Mouse (Mus musculus): ENCODE results near the gene Rgs10. TPM values are rescaled to one million over a fixed set of nuclear protein-coding genes. Genes with fewer than 3 reads are reported as not detected.

Gene Rgs10
- polyA plus RNA-seq, 1 experiment from 2014 or later: 12.7 TPM

- Histone ChIP-seq H3K4me2 (ENCODE audit: low read depth) (no peak overlapping the region), H3K27me3 (ENCODE audit: control insufficient read depth, insufficient read depth, low read length) (no peaks in the 10 kb centered on the region), H3K9ac (ENCODE audit: low read length) (no peak overlapping the region), H3K36me3 (ENCODE audit: control insufficient read depth, insufficient read depth, low read length) (no peaks in the 10 kb centered on the region), H3K9me3 (ENCODE audit: control insufficient read depth, low read length) (no peaks in the 10 kb centered on the region), H3K4me1 (ENCODE audit: control insufficient read depth, insufficient read depth, low read length) (no peaks in the 10 kb centered on the region), H3K4me3 (ENCODE audit: low read depth, low read length) (no peak overlapping the region), H3K27ac (ENCODE audit: low read depth, low read length) (no peak overlapping the region)
- WGBS: 81% methylated on average over 7 of the region's 7 CpGs
- DNase-seq (ENCODE audit: low spot score) (no peak), ATAC-seq (ENCODE audit: insufficient read depth, low FRiP score, low TSS enrichment) (no peak)
These were observed 35.3 kb downstream of the Rgs10 start for GRCm38 (mm10) chr7:128383189-128383725.

- Histone ChIP-seq H3K9ac (ENCODE audit: low read length) (no peak overlapping the region), H3K4me3 (ENCODE audit: low read depth, low read length) (no peak overlapping the region), H3K4me1 (ENCODE audit: control insufficient read depth, insufficient read depth, low read length) (no peaks in the 10 kb centered on the region), H3K9me3 (ENCODE audit: control insufficient read depth, low read length) (no peaks in the 10 kb centered on the region), H3K4me2 (ENCODE audit: low read depth) (no peak overlapping the region), H3K27me3 (ENCODE audit: control insufficient read depth, insufficient read depth, low read length) (no peaks in the 10 kb centered on the region), H3K27ac (ENCODE audit: low read depth, low read length) (no peak overlapping the region), H3K36me3 (ENCODE audit: control insufficient read depth, insufficient read depth, low read length) (no peaks in the 10 kb centered on the region)
- WGBS: 94% methylated on average over 6 of the region's 6 CpGs
- ATAC-seq (ENCODE audit: insufficient read depth, low FRiP score, low TSS enrichment) (no peak), DNase-seq (ENCODE audit: low spot score) (no peak)
These were observed 36.1 kb downstream of the Rgs10 start for GRCm38 (mm10) chr7:128382527-128382860.

- DNase-seq (ENCODE audit: low spot score): no peak
- ATAC-seq (ENCODE audit: insufficient read depth, low FRiP score, low TSS enrichment): no peak
- Histone ChIP-seq H3K9ac (ENCODE audit: low read length) (no peak overlapping the region), H3K36me3 (ENCODE audit: control insufficient read depth, insufficient read depth, low read length) (no peaks in the 10 kb centered on the region), H3K27me3 (ENCODE audit: control insufficient read depth, insufficient read depth, low read length) (no peaks in the 10 kb centered on the region), H3K4me2 (ENCODE audit: low read depth) (no peak overlapping the region), H3K27ac (ENCODE audit: low read depth, low read length) (no peak overlapping the region), H3K4me1 (ENCODE audit: control insufficient read depth, insufficient read depth, low read length) (no peaks in the 10 kb centered on the region), H3K9me3 (ENCODE audit: control insufficient read depth, low read length) (no peaks in the 10 kb centered on the region), H3K4me3 (ENCODE audit: low read depth, low read length) (no peak overlapping the region)
- WGBS: 91% methylated on average over 14 of the region's 14 CpGs
These were observed 36.6 kb downstream of the Rgs10 start for GRCm38 (mm10) chr7:128381811-128382526.

- H3K9ac ChIP-seq (ENCODE audit: low read length): no peak overlapping the region
- ATAC-seq (ENCODE audit: insufficient read depth, low FRiP score, low TSS enrichment) (no peak), DNase-seq (ENCODE audit: low spot score) (no peak)
- H3K27me3 ChIP-seq (ENCODE audit: control insufficient read depth, insufficient read depth, low read length): no peaks in the 10 kb centered on the region
- H3K36me3 ChIP-seq (ENCODE audit: control insufficient read depth, insufficient read depth, low read length): no peaks in the 10 kb centered on the region
- H3K4me2 ChIP-seq (ENCODE audit: low read depth): no peak overlapping the region
- WGBS: 93% methylated on average over 2 of the region's 2 CpGs
- no peaks in the 10 kb centered on the region for H3K9me3 ChIP-seq (ENCODE audit: control insufficient read depth, low read length)
- H3K4me1 ChIP-seq (ENCODE audit: control insufficient read depth, insufficient read depth, low read length): no peaks in the 10 kb centered on the region
- no peak overlapping the region for H3K27ac ChIP-seq (ENCODE audit: low read depth, low read length)
- H3K4me3 ChIP-seq (ENCODE audit: low read depth, low read length): no peak overlapping the region
These were observed 37.6 kb downstream of the Rgs10 start for GRCm38 (mm10) chr7:128381001-128381400.

- no peaks in the 10 kb centered on the region for H3K36me3 ChIP-seq (ENCODE audit: control insufficient read depth, insufficient read depth, low read length)
- H3K4me2 ChIP-seq (ENCODE audit: low read depth): no peak overlapping the region
- DNase-seq (ENCODE audit: low spot score) (no peak), ATAC-seq (ENCODE audit: insufficient read depth, low FRiP score, low TSS enrichment) (no peak)
- H3K27me3 ChIP-seq (ENCODE audit: control insufficient read depth, insufficient read depth, low read length): no peaks in the 10 kb centered on the region
- no peak overlapping the region for H3K4me3 ChIP-seq (ENCODE audit: low read depth, low read length)
- no peak overlapping the region for H3K9ac ChIP-seq (ENCODE audit: low read length)
- 63% methylated on average over 16 of the region's 16 CpGs for WGBS
- no peaks in the 10 kb centered on the region for H3K9me3 ChIP-seq (ENCODE audit: control insufficient read depth, low read length)
- 0 out of 2 replicates have a peak overlapping the region, but pooled peaks have one; percentile 20 for H3K27ac ChIP-seq (ENCODE audit: low read depth, low read length)
- H3K4me1 ChIP-seq (ENCODE audit: control insufficient read depth, insufficient read depth, low read length): no peaks in the 10 kb centered on the region
These were observed 39.3 kb downstream of the Rgs10 start for GRCm38 (mm10) chr7:128379162-128379805.

- Histone ChIP-seq H3K27me3 (ENCODE audit: control insufficient read depth, insufficient read depth, low read length) (no peaks in the 10 kb centered on the region), H3K9me3 (ENCODE audit: control insufficient read depth, low read length) (no peaks in the 10 kb centered on the region), H3K9ac (ENCODE audit: low read length) (no peak overlapping the region), H3K4me2 (ENCODE audit: low read depth) (no peak overlapping the region), H3K4me3 (ENCODE audit: low read depth, low read length) (no peak overlapping the region), H3K27ac (ENCODE audit: low read depth, low read length) (no peak overlapping the region), H3K4me1 (ENCODE audit: control insufficient read depth, insufficient read depth, low read length) (no peaks in the 10 kb centered on the region), H3K36me3 (ENCODE audit: control insufficient read depth, insufficient read depth, low read length) (no peaks in the 10 kb centered on the region)
- no peak for DNase-seq (ENCODE audit: low spot score)
- no peak for ATAC-seq (ENCODE audit: insufficient read depth, low FRiP score, low TSS enrichment)
- 81% methylated on average over 11 of the region's 11 CpGs for WGBS
These were observed 42.3 kb downstream of the Rgs10 start for GRCm38 (mm10) chr7:128376206-128376701.

- H3K27ac ChIP-seq (ENCODE audit: low read depth, low read length): no peak overlapping the region
- 95% methylated on average over 11 of the region's 11 CpGs for WGBS
- no peak overlapping the region for H3K4me3 ChIP-seq (ENCODE audit: low read depth, low read length)
- H3K4me1 ChIP-seq (ENCODE audit: control insufficient read depth, insufficient read depth, low read length): no peaks in the 10 kb centered on the region
- H3K36me3 ChIP-seq (ENCODE audit: control insufficient read depth, insufficient read depth, low read length): no peaks in the 10 kb centered on the region
- H3K27me3 ChIP-seq (ENCODE audit: control insufficient read depth, insufficient read depth, low read length): no peaks in the 10 kb centered on the region
- no peak overlapping the region for H3K9ac ChIP-seq (ENCODE audit: low read length)
- no peaks in the 10 kb centered on the region for H3K9me3 ChIP-seq (ENCODE audit: control insufficient read depth, low read length)
- H3K4me2 ChIP-seq (ENCODE audit: low read depth): no peak overlapping the region
- no peak for ATAC-seq (ENCODE audit: insufficient read depth, low FRiP score, low TSS enrichment)
- DNase-seq (ENCODE audit: low spot score): no peak
These were observed 44.4 kb downstream of the Rgs10 start for GRCm38 (mm10) chr7:128374156-128374555.

GRCm38 (mm10) chr7:128373751-128374150, 44.8 kb downstream of the Rgs10 start:
- Histone ChIP-seq H3K4me1 (ENCODE audit: control insufficient read depth, insufficient read depth, low read length) (no peaks in the 10 kb centered on the region), H3K27ac (ENCODE audit: low read depth, low read length) (no peak overlapping the region), H3K27me3 (ENCODE audit: control insufficient read depth, insufficient read depth, low read length) (no peaks in the 10 kb centered on the region), H3K4me2 (ENCODE audit: low read depth) (no peak overlapping the region), H3K4me3 (ENCODE audit: low read depth, low read length) (no peak overlapping the region), H3K9me3 (ENCODE audit: control insufficient read depth, low read length) (no peaks in the 10 kb centered on the region), H3K9ac (ENCODE audit: low read length) (no peak overlapping the region), H3K36me3 (ENCODE audit: control insufficient read depth, insufficient read depth, low read length) (no peaks in the 10 kb centered on the region)
- ATAC-seq (ENCODE audit: insufficient read depth, low FRiP score, low TSS enrichment) (no peak), DNase-seq (ENCODE audit: low spot score) (no peak)
- WGBS: 85% methylated on average over 8 of the region's 8 CpGs

- Histone ChIP-seq H3K9ac (ENCODE audit: low read length) (no peak overlapping the region), H3K4me1 (ENCODE audit: control insufficient read depth, insufficient read depth, low read length) (no peaks in the 10 kb centered on the region), H3K9me3 (ENCODE audit: control insufficient read depth, low read length) (no peaks in the 10 kb centered on the region), H3K27ac (ENCODE audit: low read depth, low read length) (no peak overlapping the region), H3K27me3 (ENCODE audit: control insufficient read depth, insufficient read depth, low read length) (no peaks in the 10 kb centered on the region), H3K36me3 (ENCODE audit: control insufficient read depth, insufficient read depth, low read length) (no peaks in the 10 kb centered on the region), H3K4me3 (ENCODE audit: low read depth, low read length) (no peak overlapping the region), H3K4me2 (ENCODE audit: low read depth) (no peak overlapping the region)
- WGBS: 51% methylated on average over 3 of the region's 3 CpGs
- DNase-seq (ENCODE audit: low spot score) (no peak), ATAC-seq (ENCODE audit: insufficient read depth, low FRiP score, low TSS enrichment) (no peak)
These were observed 46.2 kb downstream of the Rgs10 start for GRCm38 (mm10) chr7:128372331-128372730.
